Mouse (Mus musculus) hindbrain, embryonic 12.5 days (tissue): ENCODE data around the gene Ppt1. TPM values are rescaled to one million over a fixed set of nuclear protein-coding genes. Genes with fewer than 3 reads are reported as not detected.

Source experiments
- ATAC-seq: fragments of 200-750 bp; cut with Nextera tagmentation; 2 replicates; pipeline ENCODE4 v1.8.0; 2017; ENCODE audit warnings: moderate TSS enrichment; ENCODE audit not compliant: low FRiP score
- H3K27ac ChIP-seq: fragments of 300-500 bp; sonication (generic); 2 replicates; pipeline ENCODE4 v1.5.1; 2016; ENCODE audit warnings: mild to moderate bottlenecking
- H3K27me3 ChIP-seq: fragments of 300-500 bp; sonication (generic); 2 replicates; pipeline ENCODE4 v1.6.1; 2016; ENCODE audit warnings: mild to moderate bottlenecking
- H3K36me3 ChIP-seq: fragments of 300-500 bp; sonication (generic); 2 replicates; pipeline ENCODE4 v1.6.1; 2016; ENCODE audit warnings: mild to moderate bottlenecking
- H3K4me1 ChIP-seq: fragments of 300-500 bp; sonication (generic); 2 replicates; pipeline ENCODE4 v1.6.1; 2016
- H3K4me2 ChIP-seq: fragments of 300-500 bp; sonication (generic); replicated peaks from 2 replicates; pipeline ENCODE4 v1.6.1; 2016; ENCODE audit warnings: mild to moderate bottlenecking
- H3K4me3 ChIP-seq: fragments of 300-500 bp; sonication (generic); 2 replicates; pipeline ENCODE4 v1.5.1; 2016; ENCODE audit warnings: mild to moderate bottlenecking
- H3K9ac ChIP-seq: fragments of 300-500 bp; sonication (generic); 2 replicates; pipeline ENCODE4 v1.6.1; 2016; ENCODE audit warnings: mild to moderate bottlenecking, moderate library complexity
- H3K9me3 ChIP-seq: fragments of 300-500 bp; sonication (generic); replicated peaks from 2 replicates; pipeline ENCODE4 v1.6.1; 2016; ENCODE audit warnings: mild to moderate bottlenecking
- WGBS: fragments of 180-500 bp; shearing (Covaris S2); methylation state at CpG from one replicate; pipeline ENCODE4 v1.1.7; 2016; 5-methylcytosine and 5-hydroxymethylcytosine counted together
- polyA plus RNA-seq: library from polyadenylated mRNA; unstranded; fragments of >200 nt; fragmentation: Nextera tagmentation; extraction: Ambion mirVana; gene quantifications from 2 replicates; pipeline ENCODE4 v1.2.1, GENCODE M21; 2016

Ppt1 gene
- polyA plus RNA-seq, 1 experiment from 2014 or later, result 73.5 TPM

- H3K9ac ChIP-seq, result no peak overlapping the region
- no peaks in the 10 kb centered on the region for H3K27me3 ChIP-seq
- peaks cover 10% of the 10 kb centered on the region; the same call in 1 of the 2 replicates for H3K36me3 ChIP-seq
- WGBS, result 72% methylated on average over 2 of the region's 2 CpGs
- H3K4me3 ChIP-seq, result no peak overlapping the region
- peaks cover 17% of the 10 kb centered on the region for H3K4me1 ChIP-seq
- H3K9me3 ChIP-seq, result no peaks in the 10 kb centered on the region
- ATAC-seq, result no peak
- no peak overlapping the region for H3K4me2 ChIP-seq
- H3K27ac ChIP-seq, result no peak overlapping the region
These were observed 2.0 kb downstream of the Ppt1 start for GRCm38 (mm10) chr4:122837994-122838393.

- H3K9ac ChIP-seq, result no peak overlapping the region
- no peaks in the 10 kb centered on the region for H3K9me3 ChIP-seq
- H3K27me3 ChIP-seq, result no peaks in the 10 kb centered on the region
- no peak for ATAC-seq
- H3K4me1 ChIP-seq, result peaks cover 17% of the 10 kb centered on the region
- H3K27ac ChIP-seq, result no peak overlapping the region
- H3K36me3 ChIP-seq, result peaks cover 13% of the 10 kb centered on the region; the same call in 1 of the 2 replicates
- no peak overlapping the region for H3K4me2 ChIP-seq
- H3K4me3 ChIP-seq, result no peak overlapping the region
- 66% methylated on average over 1 of the region's 1 CpGs for WGBS
These were observed 2.4 kb downstream of the Ppt1 start for GRCm38 (mm10) chr4:122838416-122838815.

- Histone ChIP-seq H3K27me3 (no peaks in the 10 kb centered on the region), H3K27ac (no peak overlapping the region), H3K36me3 (peaks cover 80% of the 10 kb centered on the region), H3K4me2 (no peak overlapping the region), H3K9me3 (no peaks in the 10 kb centered on the region), H3K9ac (no peak overlapping the region), H3K4me3 (no peak overlapping the region), H3K4me1 (no peaks in the 10 kb centered on the region)
- 85% methylated on average over 13 of the region's 13 CpGs for WGBS
- no peak for ATAC-seq
These were observed 12.1 kb downstream of the Ppt1 start for GRCm38 (mm10) chr4:122848150-122848621.

GRCm38 (mm10) chr4:122851535-122851934, 15.5 kb downstream of the Ppt1 start:
- peaks cover 80% of the 10 kb centered on the region for H3K36me3 ChIP-seq

GRCm38 (mm10) chr4:122853691-122854090, 17.6 kb downstream of the Ppt1 start:
- no peak for ATAC-seq
- Histone ChIP-seq H3K9ac (no peak overlapping the region), H3K4me1 (no peaks in the 10 kb centered on the region), H3K27ac (no peak overlapping the region), H3K27me3 (no peaks in the 10 kb centered on the region), H3K4me3 (no peak overlapping the region), H3K36me3 (peaks cover 81% of the 10 kb centered on the region), H3K9me3 (no peaks in the 10 kb centered on the region), H3K4me2 (no peak overlapping the region)
- WGBS, result 62% methylated on average over 2 of the region's 2 CpGs

More at GRCm38 (mm10) chr4:122851535-122851934, 15.5 kb downstream of the Ppt1 start:
- H3K27me3 ChIP-seq, result no peaks in the 10 kb centered on the region
- no peaks in the 10 kb centered on the region for H3K4me1 ChIP-seq
- H3K27ac ChIP-seq, result no peak overlapping the region
- no peak for ATAC-seq
- H3K9me3 ChIP-seq, result no peaks in the 10 kb centered on the region
- H3K4me2 ChIP-seq, result no peak overlapping the region
- H3K9ac ChIP-seq, result no peak overlapping the region
- no peak overlapping the region for H3K4me3 ChIP-seq

GRCm38 (mm10) chr4:122854770-122855169, 18.7 kb downstream of the Ppt1 start:
- H3K9me3 ChIP-seq, result no peaks in the 10 kb centered on the region
- H3K27me3 ChIP-seq, result no peaks in the 10 kb centered on the region
- peaks cover 79% of the 10 kb centered on the region for H3K36me3 ChIP-seq
- H3K9ac ChIP-seq, result no peak overlapping the region
- 93% methylated on average over 4 of the region's 4 CpGs for WGBS
- H3K4me1 ChIP-seq, result no peaks in the 10 kb centered on the region
- H3K4me3 ChIP-seq, result no peak overlapping the region
- no peak overlapping the region for H3K4me2 ChIP-seq
- no peak for ATAC-seq
- no peak overlapping the region for H3K27ac ChIP-seq

GRCm38 (mm10) chr4:122857909-122858308, 21.9 kb downstream of the Ppt1 start:
- Histone ChIP-seq H3K9me3 (no peaks in the 10 kb centered on the region), H3K27me3 (no peaks in the 10 kb centered on the region), H3K4me1 (no peaks in the 10 kb centered on the region), H3K27ac (no peak overlapping the region), H3K4me3 (no peak overlapping the region), H3K9ac (no peak overlapping the region), H3K4me2 (no peak overlapping the region), H3K36me3 (peaks cover 81% of the 10 kb centered on the region)
- ATAC-seq, result no peak
- WGBS, result 59% methylated on average over 2 of the region's 2 CpGs

GRCm38 (mm10) chr4:122859096-122859674, 23.1 kb downstream of the Ppt1 start:
- Histone ChIP-seq H3K27me3 (no peaks in the 10 kb centered on the region), H3K36me3 (peaks cover 84% of the 10 kb centered on the region), H3K27ac (no peak overlapping the region), H3K4me3 (no peak overlapping the region), H3K9ac (no peak overlapping the region), H3K9me3 (no peaks in the 10 kb centered on the region), H3K4me1 (no peaks in the 10 kb centered on the region), H3K4me2 (no peak overlapping the region)
- WGBS, result 82% methylated on average over 6 of the region's 6 CpGs
- ATAC-seq, result no peak

GRCm38 (mm10) chr4:122861836-122862235, 25.8 kb downstream of the Ppt1 start:
- no peak overlapping the region for H3K9ac ChIP-seq
- no peak overlapping the region for H3K4me2 ChIP-seq
- no peak overlapping the region for H3K27ac ChIP-seq
- no peaks in the 10 kb centered on the region for H3K9me3 ChIP-seq
- H3K27me3 ChIP-seq, result no peaks in the 10 kb centered on the region
- peaks cover 85% of the 10 kb centered on the region for H3K36me3 ChIP-seq
- no peak for ATAC-seq
- H3K4me3 ChIP-seq, result no peak overlapping the region
- WGBS, result 92% methylated on average over 4 of the region's 4 CpGs
- no peaks in the 10 kb centered on the region for H3K4me1 ChIP-seq

GRCm38 (mm10) chr4:122868041-122868440, 32.0 kb downstream of the Ppt1 start:
- Histone ChIP-seq H3K9me3 (no peaks in the 10 kb centered on the region), H3K27me3 (no peaks in the 10 kb centered on the region), H3K9ac (no peak overlapping the region), H3K4me1 (no peaks in the 10 kb centered on the region), H3K4me2 (no peak overlapping the region), H3K36me3 (peaks cover 80% of the 10 kb centered on the region), H3K27ac (no peak overlapping the region), H3K4me3 (no peak overlapping the region)
- WGBS, result 94% methylated on average over 1 of the region's 1 CpGs
- ATAC-seq, result no peak

GRCm38 (mm10) chr4:122870027-122870426, 34.0 kb downstream of the Ppt1 start:
- no peak overlapping the region for H3K4me2 ChIP-seq
- peaks cover 61% of the 10 kb centered on the region for H3K36me3 ChIP-seq
- ATAC-seq, result no peak
- no peak overlapping the region for H3K9ac ChIP-seq
- no peaks in the 10 kb centered on the region for H3K9me3 ChIP-seq
- H3K4me3 ChIP-seq, result no peak overlapping the region
- no peaks in the 10 kb centered on the region for H3K27me3 ChIP-seq
- no peak overlapping the region for H3K27ac ChIP-seq
- no peaks in the 10 kb centered on the region for H3K4me1 ChIP-seq

- Histone ChIP-seq H3K4me3 (no peak overlapping the region), H3K4me1 (no peaks in the 10 kb centered on the region), H3K9ac (no peak overlapping the region), H3K36me3 (peaks cover 54% of the 10 kb centered on the region), H3K27me3 (no peaks in the 10 kb centered on the region), H3K4me2 (no peak overlapping the region), H3K27ac (no peak overlapping the region), H3K9me3 (no peaks in the 10 kb centered on the region)
- ATAC-seq, result no peak
- WGBS, result 93% methylated on average over 5 of the region's 5 CpGs
These were observed 34.7 kb downstream of the Ppt1 start for GRCm38 (mm10) chr4:122870741-122871140.

- no peak overlapping the region for H3K4me3 ChIP-seq
- H3K4me1 ChIP-seq, result no peaks in the 10 kb centered on the region
- H3K9ac ChIP-seq, result no peak overlapping the region
- no peak for ATAC-seq
- no peaks in the 10 kb centered on the region for H3K9me3 ChIP-seq
- H3K27me3 ChIP-seq, result no peaks in the 10 kb centered on the region
- H3K27ac ChIP-seq, result no peak overlapping the region
- 91% methylated on average over 11 of the region's 11 CpGs for WGBS
- no peak overlapping the region for H3K4me2 ChIP-seq
- peaks cover 49% of the 10 kb centered on the region for H3K36me3 ChIP-seq
These were observed 35.2 kb downstream of the Ppt1 start for GRCm38 (mm10) chr4:122871269-122871668.
